Mouse (Mus musculus) hindbrain, embryonic 12.5 days (tissue): Measurements from ENCODE around the gene Stag2. TPM values are rescaled to one million over a fixed set of nuclear protein-coding genes. Genes with fewer than 3 reads are reported as not detected.
A peak's percentile ranks its signal among the peaks of the same experiment; 100 is the strongest.

Experiments
- ATAC-seq: fragments of 200-750 bp; cut with Nextera tagmentation; 2 replicates; pipeline ENCODE4 v1.8.0; 2017; ENCODE audit warnings: moderate TSS enrichment; ENCODE audit not compliant: low FRiP score
- H3K27ac ChIP-seq: fragments of 300-500 bp; sonication (generic); 2 replicates; pipeline ENCODE4 v1.5.1; 2016; ENCODE audit warnings: mild to moderate bottlenecking
- H3K27me3 ChIP-seq: fragments of 300-500 bp; sonication (generic); 2 replicates; pipeline ENCODE4 v1.6.1; 2016; ENCODE audit warnings: mild to moderate bottlenecking
- H3K36me3 ChIP-seq: fragments of 300-500 bp; sonication (generic); 2 replicates; pipeline ENCODE4 v1.6.1; 2016; ENCODE audit warnings: mild to moderate bottlenecking
- H3K4me1 ChIP-seq: fragments of 300-500 bp; sonication (generic); 2 replicates; pipeline ENCODE4 v1.6.1; 2016
- H3K4me2 ChIP-seq: fragments of 300-500 bp; sonication (generic); replicated peaks from 2 replicates; pipeline ENCODE4 v1.6.1; 2016; ENCODE audit warnings: mild to moderate bottlenecking
- H3K4me3 ChIP-seq: fragments of 300-500 bp; sonication (generic); 2 replicates; pipeline ENCODE4 v1.5.1; 2016; ENCODE audit warnings: mild to moderate bottlenecking
- H3K9ac ChIP-seq: fragments of 300-500 bp; sonication (generic); 2 replicates; pipeline ENCODE4 v1.6.1; 2016; ENCODE audit warnings: mild to moderate bottlenecking, moderate library complexity
- H3K9me3 ChIP-seq: fragments of 300-500 bp; sonication (generic); replicated peaks from 2 replicates; pipeline ENCODE4 v1.6.1; 2016; ENCODE audit warnings: mild to moderate bottlenecking
- WGBS: fragments of 180-500 bp; shearing (Covaris S2); methylation state at CpG from one replicate; pipeline ENCODE4 v1.1.7; 2016; 5-methylcytosine and 5-hydroxymethylcytosine counted together
- polyA plus RNA-seq: library from polyadenylated mRNA; unstranded; fragments of >200 nt; fragmentation: Nextera tagmentation; extraction: Ambion mirVana; gene quantifications from 2 replicates; pipeline ENCODE4 v1.2.1, GENCODE M21; 2016

The Stag2 gene
- polyA plus RNA-seq, 1 experiment from 2014 or later: 44.7 TPM

GRCm38 (mm10) chrX:42151024-42151754 lies 2.1 kb downstream of the Stag2 start:
- Histone ChIP-seq H3K9ac (peak overlapping the region; percentile 93), H3K27ac (peak overlapping the region; percentile 99), H3K4me2 (peak overlapping the region; percentile 48), H3K27me3 (no peaks in the 10 kb centered on the region), H3K36me3 (no peaks in the 10 kb centered on the region), H3K4me3 (peak overlapping the region; percentile 58), H3K9me3 (no peaks in the 10 kb centered on the region), H3K4me1 (no peaks in the 10 kb centered on the region)
- no peak for ATAC-seq
- WGBS: 16% methylated on average over 25 of the region's 25 CpGs

GRCm38 (mm10) chrX:42151903-42152369 lies 2.8 kb downstream of the Stag2 start:
- Histone ChIP-seq H3K27me3 (no peaks in the 10 kb centered on the region), H3K27ac (peak overlapping the region; percentile 99), H3K9me3 (no peaks in the 10 kb centered on the region), H3K4me2 (peak overlapping the region; percentile 48), H3K9ac (peak overlapping the region; percentile 93), H3K4me3 (peak overlapping the region; percentile 58), H3K36me3 (no peaks in the 10 kb centered on the region), H3K4me1 (no peaks in the 10 kb centered on the region)
- peak; percentile 54; the same call in 1 of the 2 replicates for ATAC-seq
- 25% methylated on average over 17 of the region's 17 CpGs for WGBS

GRCm38 (mm10) chrX:42153056-42153455 lies 3.9 kb downstream of the Stag2 start:
- H3K27me3 ChIP-seq: no peaks in the 10 kb centered on the region
- no peaks in the 10 kb centered on the region for H3K36me3 ChIP-seq
- peak overlapping the region; percentile 48 for H3K4me2 ChIP-seq
- no peaks in the 10 kb centered on the region for H3K9me3 ChIP-seq
- ATAC-seq: no peak
- H3K27ac ChIP-seq: no peak overlapping the region
- no peaks in the 10 kb centered on the region for H3K4me1 ChIP-seq
- WGBS: 35% methylated on average over 4 of the region's 4 CpGs
- H3K9ac ChIP-seq: no peak overlapping the region
- H3K4me3 ChIP-seq: peak overlapping the region; percentile 58

- no peaks in the 10 kb centered on the region for H3K36me3 ChIP-seq
- ATAC-seq: no peak
- H3K27me3 ChIP-seq: no peaks in the 10 kb centered on the region
- no peaks in the 10 kb centered on the region for H3K4me1 ChIP-seq
- no peaks in the 10 kb centered on the region for H3K9me3 ChIP-seq
- H3K9ac ChIP-seq: no peak overlapping the region
- H3K27ac ChIP-seq: no peak overlapping the region
- H3K4me2 ChIP-seq: no peak overlapping the region
- H3K4me3 ChIP-seq: no peak overlapping the region
- 97% methylated on average over 1 of the region's 1 CpGs for WGBS
Observed at GRCm38 (mm10) chrX:42165455-42165854, 16.3 kb downstream of the Stag2 start.

- no peaks in the 10 kb centered on the region for H3K36me3 ChIP-seq
- H3K27ac ChIP-seq: no peak overlapping the region
- 92% methylated on average over 5 of the region's 5 CpGs for WGBS
- ATAC-seq: no peak
- H3K9ac ChIP-seq: no peak overlapping the region
- no peak overlapping the region for H3K4me2 ChIP-seq
- H3K4me1 ChIP-seq: no peaks in the 10 kb centered on the region
- H3K4me3 ChIP-seq: no peak overlapping the region
- no peaks in the 10 kb centered on the region for H3K27me3 ChIP-seq
- no peaks in the 10 kb centered on the region for H3K9me3 ChIP-seq
Observed at GRCm38 (mm10) chrX:42170811-42171210, 21.7 kb downstream of the Stag2 start.

GRCm38 (mm10) chrX:42187590-42187989 lies 38.5 kb downstream of the Stag2 start:
- Histone ChIP-seq H3K4me1 (no peaks in the 10 kb centered on the region), H3K9ac (no peak overlapping the region), H3K27me3 (no peaks in the 10 kb centered on the region), H3K27ac (no peak overlapping the region), H3K4me3 (no peak overlapping the region), H3K9me3 (no peaks in the 10 kb centered on the region), H3K36me3 (no peaks in the 10 kb centered on the region), H3K4me2 (no peak overlapping the region)
- WGBS: 83% methylated on average over 3 of the region's 3 CpGs
- ATAC-seq: no peak

- Histone ChIP-seq H3K9ac (no peak overlapping the region), H3K36me3 (no peaks in the 10 kb centered on the region), H3K9me3 (no peaks in the 10 kb centered on the region), H3K4me1 (no peaks in the 10 kb centered on the region), H3K27me3 (no peaks in the 10 kb centered on the region), H3K4me2 (no peak overlapping the region), H3K27ac (no peak overlapping the region), H3K4me3 (no peak overlapping the region)
- ATAC-seq: no peak
- 77% methylated on average over 2 of the region's 2 CpGs for WGBS
Observed at GRCm38 (mm10) chrX:42188825-42189426, 39.8 kb downstream of the Stag2 start.

- H3K4me3 ChIP-seq: no peak overlapping the region
- 83% methylated on average over 3 of the region's 3 CpGs for WGBS
- ATAC-seq: no peak
- H3K36me3 ChIP-seq: no peaks in the 10 kb centered on the region
- H3K4me1 ChIP-seq: no peaks in the 10 kb centered on the region
- H3K4me2 ChIP-seq: no peak overlapping the region
- H3K9me3 ChIP-seq: no peaks in the 10 kb centered on the region
- H3K9ac ChIP-seq: no peak overlapping the region
- no peaks in the 10 kb centered on the region for H3K27me3 ChIP-seq
- H3K27ac ChIP-seq: no peak overlapping the region
Observed at GRCm38 (mm10) chrX:42194608-42195007, 45.5 kb downstream of the Stag2 start.

- H3K4me2 ChIP-seq: no peak overlapping the region
- H3K27me3 ChIP-seq: no peaks in the 10 kb centered on the region
- H3K27ac ChIP-seq: no peak overlapping the region
- no peaks in the 10 kb centered on the region for H3K4me1 ChIP-seq
- no peak for ATAC-seq
- H3K9me3 ChIP-seq: no peaks in the 10 kb centered on the region
- no peak overlapping the region for H3K9ac ChIP-seq
- H3K4me3 ChIP-seq: no peak overlapping the region
- WGBS: 91% methylated on average over 4 of the region's 4 CpGs
- H3K36me3 ChIP-seq: no peaks in the 10 kb centered on the region
Observed at GRCm38 (mm10) chrX:42202482-42202881, 53.4 kb downstream of the Stag2 start.

- WGBS: 89% methylated on average over 1 of the region's 1 CpGs
- Histone ChIP-seq H3K27me3 (no peaks in the 10 kb centered on the region), H3K4me1 (no peaks in the 10 kb centered on the region), H3K4me2 (no peak overlapping the region), H3K27ac (no peak overlapping the region), H3K9ac (no peak overlapping the region), H3K9me3 (no peaks in the 10 kb centered on the region), H3K36me3 (no peaks in the 10 kb centered on the region), H3K4me3 (no peak overlapping the region)
- ATAC-seq: no peak
Observed at GRCm38 (mm10) chrX:42215742-42216141, 66.6 kb downstream of the Stag2 start.

- Histone ChIP-seq H3K4me1 (no peaks in the 10 kb centered on the region), H3K9ac (no peak overlapping the region), H3K9me3 (no peaks in the 10 kb centered on the region), H3K36me3 (no peaks in the 10 kb centered on the region), H3K4me2 (no peak overlapping the region), H3K27me3 (no peaks in the 10 kb centered on the region), H3K27ac (no peak overlapping the region), H3K4me3 (no peak overlapping the region)
- ATAC-seq: no peak
- 95% methylated on average over 10 of the region's 10 CpGs for WGBS
Observed at GRCm38 (mm10) chrX:42250342-42250741, 101.2 kb downstream of the Stag2 start.

- Histone ChIP-seq H3K4me1 (no peaks in the 10 kb centered on the region), H3K27ac (no peak overlapping the region), H3K9me3 (no peaks in the 10 kb centered on the region), H3K27me3 (no peaks in the 10 kb centered on the region), H3K4me2 (no peak overlapping the region), H3K9ac (no peak overlapping the region), H3K36me3 (no peaks in the 10 kb centered on the region), H3K4me3 (no peak overlapping the region)
- no peak for ATAC-seq
Observed at GRCm38 (mm10) chrX:42272713-42273112, 123.6 kb downstream of the Stag2 start.

GRCm38 (mm10) chrX:42290215-42290614 lies 141.1 kb downstream of the Stag2 start:
- H3K4me3 ChIP-seq: no peak overlapping the region
- WGBS: 79% methylated on average over 3 of the region's 3 CpGs
- H3K36me3 ChIP-seq: no peaks in the 10 kb centered on the region
- H3K9ac ChIP-seq: no peak overlapping the region
- no peak for ATAC-seq
- H3K4me1 ChIP-seq: no peaks in the 10 kb centered on the region
- H3K4me2 ChIP-seq: no peak overlapping the region
- no peaks in the 10 kb centered on the region for H3K9me3 ChIP-seq
- no peaks in the 10 kb centered on the region for H3K27me3 ChIP-seq
- no peak overlapping the region for H3K27ac ChIP-seq
